Mouse (Mus musculus) erythroblast, embryonic 14.5 days (primary cell): Measurements from ENCODE around the gene Dlx6. TPM values are rescaled to one million over a fixed set of nuclear protein-coding genes. Genes with fewer than 3 reads are reported as not detected.

ENCODE experiments used
- H3K27me3 ChIP-seq: 2 replicates; pipeline ENCODE4 v1.6.1; 2012; ENCODE audit warnings: inconsistent platforms; ENCODE audit not compliant: control insufficient read depth
- H3K36me3 ChIP-seq: 2 replicates; pipeline ENCODE4 v1.6.1; 2012; ENCODE audit warnings: mild to moderate bottlenecking, inconsistent platforms; ENCODE audit not compliant: control insufficient read depth
- H3K4me1 ChIP-seq: 2 replicates; pipeline ENCODE4 v1.6.1; 2012; ENCODE audit warnings: inconsistent platforms; ENCODE audit not compliant: control insufficient read depth
- H3K4me3 ChIP-seq: replicated peaks from 2 replicates; pipeline ENCODE3; 2012; ENCODE audit warnings: moderate library complexity, mild to moderate bottlenecking, inconsistent platforms
- H3K9me3 ChIP-seq: 2 replicates; pipeline ENCODE4 v1.6.1; 2012; ENCODE audit warnings: low read length, inconsistent platforms, mixed read lengths; ENCODE audit not compliant: control insufficient read depth
- GATA1 ChIP-seq: IDR thresholded peaks from 2 replicates; pipeline ENCODE4 v1.6.1; 2012; ENCODE audit warnings: low read length, inconsistent platforms, mixed read lengths
- TAL1 ChIP-seq: IDR thresholded peaks from 3 replicates; pipeline ENCODE4 v1.6.1; 2012; ENCODE audit warnings: low read length, inconsistent platforms, mixed read lengths
- polyA plus RNA-seq: library from polyadenylated mRNA; stranded (reverse); fragments of >175 nt; gene quantifications from 2 replicates; pipeline ENCODE4 v1.2.3, GENCODE M21; 2012

The Dlx6 gene
- polyA plus RNA-seq, 1 experiment = not detected

DNA sequence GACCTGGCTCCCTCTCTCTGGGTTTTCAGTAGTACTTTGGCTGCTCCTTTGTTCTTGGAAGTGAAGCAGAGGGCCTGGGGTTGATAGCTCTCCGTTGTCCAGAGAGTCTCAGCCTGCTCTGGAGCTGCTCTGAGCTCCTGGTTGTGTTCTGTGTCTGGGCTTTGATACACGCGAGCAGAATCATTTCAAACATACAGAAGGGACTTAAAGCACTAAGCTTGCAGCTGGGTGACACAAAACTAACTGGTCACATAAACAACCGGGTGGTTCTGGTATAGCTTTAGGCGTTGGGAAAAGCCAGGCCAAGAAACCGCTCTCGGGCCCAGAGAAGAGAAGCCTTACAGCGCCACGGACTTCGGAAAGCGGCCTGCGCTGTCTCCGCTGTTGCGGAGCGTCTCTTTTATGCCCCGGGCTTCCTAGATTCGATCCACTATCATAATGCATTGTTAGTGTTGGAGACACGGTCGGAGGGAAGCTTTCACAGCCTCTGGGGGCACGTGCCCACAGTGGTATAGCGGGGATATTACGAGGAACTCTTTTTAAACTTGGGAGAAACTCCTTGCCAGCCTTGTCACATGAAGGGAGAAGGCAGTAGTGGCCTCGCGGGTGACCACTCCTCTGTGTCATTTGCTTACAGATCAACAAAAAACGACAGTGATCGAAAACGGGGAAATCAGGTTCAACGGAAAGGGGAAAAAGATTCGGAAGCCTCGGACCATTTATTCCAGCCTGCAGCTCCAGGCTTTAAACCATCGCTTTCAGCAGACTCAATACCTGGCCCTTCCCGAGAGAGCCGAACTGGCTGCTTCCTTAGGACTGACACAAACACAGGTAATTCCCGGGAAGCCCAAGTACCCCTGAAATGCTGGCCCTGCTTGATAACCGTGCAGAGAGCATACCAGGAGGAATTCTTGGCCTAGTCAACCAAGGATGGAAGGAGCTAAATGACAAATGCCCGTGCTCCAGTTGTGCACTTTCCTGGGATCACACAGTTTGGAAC is 1.6 kb downstream of the Dlx6 start:
- Histone ChIP-seq H3K4me1 (no peaks in the 10 kb centered on the region), H3K27me3 (peaks cover 97% of the 10 kb centered on the region), H3K36me3 (no peaks in the 10 kb centered on the region), H3K9me3 (no peaks in the 10 kb centered on the region), H3K4me3 (no peak overlapping the region)
- TF ChIP-seq TAL1 = no peak

DNA sequence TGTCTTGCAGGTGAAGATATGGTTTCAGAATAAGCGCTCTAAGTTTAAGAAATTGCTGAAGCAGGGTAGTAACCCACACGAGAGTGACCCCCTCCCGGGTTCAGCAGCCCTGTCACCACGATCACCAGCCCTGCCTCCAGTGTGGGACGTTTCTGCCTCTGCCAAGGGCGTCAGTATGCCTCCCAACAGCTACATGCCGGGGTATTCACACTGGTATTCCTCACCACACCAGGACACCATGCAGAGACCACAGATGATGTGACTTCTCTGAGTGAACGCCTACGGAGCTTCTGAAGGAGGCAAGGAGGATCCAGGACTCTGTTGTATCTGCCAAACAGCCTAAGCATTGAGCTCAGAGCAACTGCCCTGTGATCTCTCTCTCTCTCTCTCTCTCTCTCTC is 3.9 kb downstream of the Dlx6 start:
- peaks cover 97% of the 10 kb centered on the region for H3K27me3 ChIP-seq

DNA sequence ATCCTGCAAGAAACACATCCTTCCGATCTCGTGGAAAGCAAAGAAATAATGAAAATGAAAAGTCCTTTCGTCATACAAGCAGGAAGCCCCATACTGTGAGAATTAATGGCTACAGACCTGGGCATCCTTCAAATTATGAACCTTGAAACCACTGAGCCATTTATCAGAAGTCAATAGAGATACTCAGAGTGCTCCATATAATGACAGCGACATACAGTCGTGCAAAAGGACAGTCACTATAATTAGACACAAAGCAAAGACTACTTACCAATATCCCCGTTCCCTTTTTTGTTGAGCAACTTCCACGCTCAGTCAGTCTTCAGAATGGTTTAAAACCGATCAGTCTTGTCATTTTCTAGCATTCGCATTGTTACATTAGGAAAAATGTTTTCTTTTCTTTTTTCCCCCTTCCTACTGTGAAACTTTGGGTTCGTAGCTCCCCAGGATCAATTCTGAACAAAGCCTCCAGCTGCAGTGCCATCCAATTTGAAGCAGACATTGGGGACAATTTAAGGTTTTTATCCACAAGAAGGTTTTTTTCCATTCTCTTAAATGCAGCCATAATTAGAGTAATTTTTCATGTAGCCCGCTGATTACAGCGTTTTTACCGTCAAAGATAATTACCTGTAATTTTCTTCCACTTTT is 6.0 kb downstream of the Dlx6 start:
- H3K36me3 ChIP-seq = no peaks in the 10 kb centered on the region
- TF ChIP-seq TAL1 (no peak), GATA1 (no peak)
- no peaks in the 10 kb centered on the region for H3K9me3 ChIP-seq
- H3K4me1 ChIP-seq = no peaks in the 10 kb centered on the region
- H3K27me3 ChIP-seq = peaks cover 97% of the 10 kb centered on the region
- H3K4me3 ChIP-seq = no peak overlapping the region

More for the DNA sequence above, 3.9 kb downstream of the Dlx6 start:
- H3K4me3 ChIP-seq = no peak overlapping the region
- no peaks in the 10 kb centered on the region for H3K36me3 ChIP-seq
- H3K4me1 ChIP-seq = no peaks in the 10 kb centered on the region
- no peaks in the 10 kb centered on the region for H3K9me3 ChIP-seq
- TF ChIP-seq GATA1 = no peak
- TF ChIP-seq TAL1 = no peak

DNA sequence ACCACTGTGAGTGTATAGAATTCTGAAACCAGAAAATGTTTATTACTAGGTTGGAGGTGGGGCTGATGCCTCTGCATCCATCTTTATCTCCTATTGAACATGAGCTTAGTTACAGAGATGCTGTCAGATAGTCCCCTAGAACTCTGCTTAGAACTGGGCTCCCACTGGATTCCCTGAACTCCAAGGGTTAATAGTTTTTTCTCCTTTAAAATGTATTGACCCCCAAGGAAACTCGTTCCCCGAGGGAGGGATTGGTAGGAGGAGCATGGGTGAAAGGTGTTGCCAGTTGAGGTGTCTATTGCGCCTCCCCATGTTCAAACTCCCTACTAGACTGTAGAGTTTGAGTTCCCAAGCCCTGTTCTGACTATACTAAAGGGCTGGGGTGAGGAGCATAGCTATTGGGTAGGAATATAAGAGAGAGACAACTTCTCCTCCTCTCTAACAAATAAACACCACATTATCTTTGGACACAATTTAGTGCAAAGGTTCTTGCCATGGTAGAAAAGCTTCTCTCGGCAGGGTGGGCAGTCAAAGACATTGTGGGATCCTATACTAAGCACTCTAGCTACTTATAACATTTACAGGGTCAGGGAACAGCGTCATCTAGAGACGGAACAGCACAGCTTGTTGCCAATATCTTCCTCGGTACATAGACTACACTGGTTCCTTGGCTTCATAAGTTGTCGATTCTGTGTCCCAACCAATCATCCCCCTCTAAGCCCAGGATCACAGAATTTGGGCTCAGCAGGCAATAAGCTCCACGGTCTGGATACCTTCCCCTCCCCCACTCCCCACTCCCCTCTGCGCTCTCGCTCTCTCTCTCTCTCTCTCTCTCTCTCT is 7.0 kb downstream of the Dlx6 start:
- H3K4me3 ChIP-seq = no peak overlapping the region
- no peaks in the 10 kb centered on the region for H3K4me1 ChIP-seq
- peaks cover 97% of the 10 kb centered on the region for H3K27me3 ChIP-seq
- no peaks in the 10 kb centered on the region for H3K9me3 ChIP-seq
- TF ChIP-seq TAL1 (no peak), GATA1 (no peak)
- H3K36me3 ChIP-seq = no peaks in the 10 kb centered on the region

DNA sequence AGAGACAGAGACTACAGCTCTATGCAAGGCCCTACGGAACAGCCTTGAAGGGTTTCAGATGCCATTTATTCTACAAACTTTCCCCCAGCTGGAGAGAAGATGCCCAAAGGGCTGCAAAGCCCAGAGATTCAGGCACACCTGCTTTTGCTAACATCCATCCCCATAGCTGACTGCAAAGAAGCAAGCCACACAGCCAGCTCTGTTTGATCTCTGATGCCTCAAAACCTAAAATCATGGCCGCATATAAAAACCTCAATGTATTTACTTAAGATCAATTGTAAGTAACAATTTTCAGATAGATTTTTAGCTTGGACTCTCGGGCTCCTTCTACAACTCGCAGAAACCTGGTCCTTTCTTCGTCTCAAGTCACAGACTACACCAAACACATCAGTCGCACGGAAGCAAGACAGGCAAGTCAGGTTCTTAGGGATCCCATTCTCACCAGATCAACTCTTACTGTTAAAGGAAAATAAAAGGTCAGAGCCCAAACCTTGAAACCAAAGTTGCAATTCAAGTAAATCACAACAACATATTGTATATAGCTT is 7.8 kb downstream of the Dlx6 start:
- H3K27me3 ChIP-seq = peaks cover 97% of the 10 kb centered on the region
- no peak for TF ChIP-seq TAL1
- H3K4me3 ChIP-seq = no peak overlapping the region
- H3K36me3 ChIP-seq = no peaks in the 10 kb centered on the region
- H3K9me3 ChIP-seq = no peaks in the 10 kb centered on the region
- H3K4me1 ChIP-seq = no peaks in the 10 kb centered on the region

DNA sequence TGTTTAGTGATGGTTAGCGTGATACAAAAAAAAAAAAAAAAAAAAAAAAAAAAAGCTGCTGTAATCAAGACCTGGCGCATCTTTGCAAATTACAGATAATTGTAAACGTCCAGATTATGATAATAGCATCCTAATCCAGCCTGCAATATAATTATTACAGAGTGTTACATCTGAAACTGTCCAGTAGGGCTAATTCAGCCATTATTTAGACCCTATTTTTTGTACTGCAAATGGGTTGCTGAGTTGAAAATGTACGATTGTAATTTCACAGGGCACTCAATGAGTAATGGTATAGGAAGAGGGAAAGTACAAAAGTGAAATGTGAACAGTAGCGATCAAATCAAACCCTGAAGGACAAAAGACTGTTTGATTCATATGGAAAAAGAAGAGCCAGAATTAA is 8.6 kb downstream of the Dlx6 start:
- H3K4me1 ChIP-seq = no peaks in the 10 kb centered on the region
- no peaks in the 10 kb centered on the region for H3K9me3 ChIP-seq
- no peaks in the 10 kb centered on the region for H3K36me3 ChIP-seq
- TF ChIP-seq GATA1 = no peak
- TF ChIP-seq TAL1 = no peak
- no peak overlapping the region for H3K4me3 ChIP-seq
- H3K27me3 ChIP-seq = peaks cover 97% of the 10 kb centered on the region

DNA sequence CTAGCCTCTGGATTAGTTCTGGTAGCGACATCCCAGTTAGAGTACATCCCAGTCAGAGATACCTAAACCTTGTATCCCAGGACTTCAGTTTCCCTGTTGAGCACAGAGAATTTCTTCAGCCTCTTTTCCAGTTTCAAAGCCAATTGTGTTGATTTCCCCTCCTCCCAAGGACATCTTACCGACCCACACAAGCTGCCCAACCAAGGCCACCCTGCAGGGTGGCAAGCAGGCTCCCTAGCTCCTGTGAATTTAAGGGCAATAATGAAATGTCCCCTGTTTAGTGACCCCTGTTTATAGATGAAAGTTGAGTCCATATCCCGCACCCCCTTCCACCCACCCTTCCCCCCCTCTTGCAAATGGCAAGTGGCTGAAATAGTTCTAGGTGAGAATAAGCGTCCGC is 9.7 kb downstream of the Dlx6 start:
- Histone ChIP-seq H3K9me3 (no peaks in the 10 kb centered on the region), H3K36me3 (no peaks in the 10 kb centered on the region), H3K27me3 (peaks cover 99% of the 10 kb centered on the region), H3K4me3 (no peak overlapping the region), H3K4me1 (no peaks in the 10 kb centered on the region)
- TF ChIP-seq GATA1 (no peak), TAL1 (no peak)

DNA sequence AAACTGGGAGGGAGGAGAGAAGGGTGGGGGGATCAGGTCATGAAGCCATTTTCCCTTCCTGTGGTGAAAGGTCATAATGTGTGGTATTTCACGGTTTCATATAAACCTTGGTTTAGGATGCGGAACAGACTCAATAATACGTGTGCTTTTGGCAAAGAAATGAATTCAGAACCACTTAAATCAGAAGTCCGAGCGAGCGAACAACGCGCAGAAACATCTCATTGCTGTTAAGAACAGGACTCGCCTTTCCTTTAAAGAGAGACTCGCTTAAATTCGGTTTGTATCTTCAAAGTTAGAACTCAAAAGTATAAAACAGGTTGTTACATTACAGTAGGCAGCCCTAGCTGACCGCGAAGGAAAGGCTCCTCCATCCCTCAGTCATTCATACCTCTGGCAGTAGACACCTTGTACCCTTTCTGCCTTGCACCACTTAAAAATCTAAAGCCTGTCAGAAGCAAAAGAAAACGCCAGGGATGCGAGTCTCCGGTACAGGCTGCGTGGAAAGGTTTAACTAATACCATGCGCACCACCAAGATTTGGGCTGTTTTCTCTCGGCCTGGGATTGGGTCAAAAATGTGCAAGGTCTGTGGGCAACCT is 10.4 kb downstream of the Dlx6 start:
- no peaks in the 10 kb centered on the region for H3K36me3 ChIP-seq
- TF ChIP-seq GATA1 (no peak), TAL1 (no peak)
- H3K4me1 ChIP-seq = no peaks in the 10 kb centered on the region
- no peak overlapping the region for H3K4me3 ChIP-seq
- peaks cover 100% of the 10 kb centered on the region for H3K27me3 ChIP-seq
- no peaks in the 10 kb centered on the region for H3K9me3 ChIP-seq
